Mouse (Mus musculus) heart, embryonic 12.5 days (tissue): ENCODE measurements around the gene Taf10. TPM values are rescaled to one million over a fixed set of nuclear protein-coding genes. Genes with fewer than 3 reads are reported as not detected.
A peak's percentile ranks its signal among the peaks of the same experiment; 100 is the strongest.

ENCODE experiments used
- ATAC-seq: fragments of 200-750 bp; cut with Nextera tagmentation; 2 replicates; pipeline ENCODE4 v1.8.0; 2017; ENCODE audit warnings: moderate TSS enrichment, moderate library complexity; ENCODE audit not compliant: insufficient number of reproducible peaks, low FRiP score
- H3K27ac ChIP-seq: fragments of 300-500 bp; sonication (generic); 2 replicates; pipeline ENCODE4 v1.5.1; 2016; ENCODE audit warnings: mild to moderate bottlenecking, moderate library complexity; ENCODE audit not compliant: poor library complexity, severe bottlenecking
- H3K27me3 ChIP-seq: fragments of 300-500 bp; sonication (generic); replicated peaks from 2 replicates; pipeline ENCODE4 v1.6.1; 2016; ENCODE audit warnings: mild to moderate bottlenecking, moderate library complexity
- H3K36me3 ChIP-seq: fragments of 300-500 bp; sonication (generic); 2 replicates; pipeline ENCODE4 v1.6.1; 2016; ENCODE audit warnings: mild to moderate bottlenecking, moderate library complexity
- H3K4me1 ChIP-seq: fragments of 300-500 bp; sonication (generic); replicated peaks from 2 replicates; pipeline ENCODE4 v1.6.1; 2016; ENCODE audit warnings: mild to moderate bottlenecking
- H3K4me2 ChIP-seq: fragments of 300-500 bp; sonication (generic); 2 replicates; pipeline ENCODE4 v1.6.1; 2016; ENCODE audit warnings: mild to moderate bottlenecking, moderate library complexity
- H3K4me3 ChIP-seq: fragments of 300-500 bp; sonication (generic); 2 replicates; pipeline ENCODE4 v1.5.1; 2016; ENCODE audit warnings: mild to moderate bottlenecking
- H3K9ac ChIP-seq: fragments of 300-500 bp; sonication (generic); 2 replicates; pipeline ENCODE4 v1.6.1; 2016; ENCODE audit warnings: mild to moderate bottlenecking, moderate library complexity
- H3K9me3 ChIP-seq: fragments of 300-500 bp; sonication (generic); replicated peaks from 2 replicates; pipeline ENCODE4 v1.6.1; 2016; ENCODE audit warnings: mild to moderate bottlenecking, moderate library complexity
- WGBS: fragments of 180-500 bp; shearing (Covaris S2); methylation state at CpG from one replicate; pipeline ENCODE4 v1.1.7; 2016; 5-methylcytosine and 5-hydroxymethylcytosine counted together
- polyA plus RNA-seq: library from polyadenylated mRNA; unstranded; fragments of >200 nt; fragmentation: Nextera tagmentation; extraction: Ambion mirVana; gene quantifications from 2 replicates; pipeline ENCODE4 v1.2.1, GENCODE M21; 2016

Gene Taf10
- polyA plus RNA-seq = 142 and 160 TPM in 2 replicates

DNA sequence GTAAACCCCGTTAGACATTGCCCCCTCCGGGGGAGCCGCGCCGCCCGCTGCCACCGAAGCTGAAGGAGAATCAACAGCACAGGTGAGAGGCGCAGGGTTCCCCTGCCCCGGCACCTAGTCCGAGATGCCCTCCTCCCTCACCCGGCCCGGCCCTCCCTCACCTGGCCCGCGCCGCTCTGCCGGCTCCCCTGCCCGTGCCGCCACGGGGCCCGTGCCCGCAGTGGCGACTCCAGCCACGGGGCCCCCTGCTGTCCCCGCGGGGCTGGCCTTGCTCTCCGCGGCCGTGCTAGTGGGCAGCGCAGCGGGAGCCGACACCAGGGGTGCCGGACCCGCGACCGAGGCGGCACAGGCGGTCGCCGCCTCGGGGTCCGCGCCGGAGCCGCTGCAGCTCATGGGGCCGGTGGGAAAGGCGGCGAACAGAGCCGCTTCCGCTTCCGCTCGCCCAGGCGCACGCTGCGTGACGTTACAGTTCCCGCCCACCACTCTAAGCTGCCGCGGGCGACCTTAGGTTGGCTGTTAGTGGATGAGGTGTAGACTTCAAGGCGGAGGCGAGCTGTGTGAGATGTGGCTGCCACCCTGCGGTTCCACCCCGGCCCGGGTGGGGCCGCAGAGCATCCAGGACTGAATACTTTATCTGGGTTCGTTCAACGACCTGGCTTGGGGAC, at the start of gene Taf10:
Gene Taf10 (minus strand): TSS at position 436 of the 665 bp plus-strand sequence.
- peak; percentile 95 for ATAC-seq
- under 1% methylated on average over 65 of the region's 67 CpGs for WGBS

DNA sequence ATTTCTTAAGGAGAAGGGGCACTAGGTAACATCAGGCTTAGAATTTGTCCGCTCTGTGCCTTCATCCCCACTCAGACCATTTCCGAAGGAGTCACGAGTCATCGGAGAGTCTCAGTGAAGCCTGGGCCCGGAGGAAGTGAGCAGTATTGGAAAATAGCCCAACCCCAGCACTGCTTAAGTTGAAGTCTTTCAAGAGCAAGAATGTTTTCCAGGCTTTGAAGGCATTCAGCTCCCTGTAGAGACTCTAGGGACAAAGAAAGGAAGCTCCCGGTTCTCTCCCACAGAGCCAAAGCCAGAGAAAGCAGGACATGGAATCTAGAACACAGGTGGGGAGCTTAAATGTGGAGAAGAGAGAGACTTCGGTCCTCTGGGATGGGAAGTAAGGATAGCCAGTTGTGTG, 49.5 kb upstream of the Taf10 start:
- ATAC-seq = no peak
- H3K27ac ChIP-seq = no peak overlapping the region
- no peaks in the 10 kb centered on the region for H3K9me3 ChIP-seq
- H3K9ac ChIP-seq = no peak overlapping the region
- 72% methylated on average over 7 of the region's 7 CpGs for WGBS
- 0 out of 2 replicates have a peak, but pooled peaks cover 10% of the 10 kb centered on the region for H3K27me3 ChIP-seq
- H3K4me1 ChIP-seq = no peaks in the 10 kb centered on the region
- no peak overlapping the region for H3K4me3 ChIP-seq
- H3K36me3 ChIP-seq = no peaks in the 10 kb centered on the region
- H3K4me2 ChIP-seq = no peak overlapping the region

More for the DNA sequence above, at the start of gene Taf10:
- Histone ChIP-seq H3K4me2 (peak within 1 kb of the TSS; percentile 92), H3K36me3 (peaks cover 67% of the 10 kb centered on the region), H3K27ac (peak within 1 kb of the TSS; percentile 79), H3K9me3 (no peaks in the 10 kb centered on the region), H3K4me3 (peak within 1 kb of the TSS; percentile 94), H3K4me1 (peaks cover 25% of the 10 kb centered on the region), H3K9ac (peak within 1 kb of the TSS; percentile 98), H3K27me3 (no peaks in the 10 kb centered on the region)

DNA sequence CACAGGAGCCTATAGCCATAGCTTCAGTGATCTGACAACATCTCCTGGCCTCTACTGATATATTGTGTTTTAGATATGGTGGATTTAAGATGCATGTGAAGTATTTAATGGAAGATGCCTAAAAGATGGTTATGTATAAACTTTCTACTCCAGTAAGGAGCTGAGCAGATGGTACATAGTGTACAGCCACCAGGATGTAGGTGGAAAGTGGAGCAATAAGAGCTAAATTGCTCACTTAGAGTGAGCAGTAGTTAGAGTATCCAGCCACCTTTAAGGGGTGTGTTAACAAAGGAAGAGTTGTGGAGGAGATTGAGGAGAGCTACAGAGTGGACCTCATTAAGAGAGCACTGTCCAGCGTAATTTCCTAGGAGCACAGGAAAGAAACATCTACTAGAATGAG, 47.0 kb upstream of the Taf10 start:
- Histone ChIP-seq H3K4me2 (no peak overlapping the region), H3K9ac (no peak overlapping the region), H3K9me3 (no peaks in the 10 kb centered on the region), H3K27me3 (peaks cover 15% of the 10 kb centered on the region; the same call in 1 of the 2 replicates), H3K4me3 (no peak overlapping the region), H3K36me3 (no peaks in the 10 kb centered on the region), H3K27ac (no peak overlapping the region), H3K4me1 (peaks cover 4% of the 10 kb centered on the region)
- no peak for ATAC-seq
- WGBS = 68% methylated on average over 1 of the region's 1 CpGs

DNA sequence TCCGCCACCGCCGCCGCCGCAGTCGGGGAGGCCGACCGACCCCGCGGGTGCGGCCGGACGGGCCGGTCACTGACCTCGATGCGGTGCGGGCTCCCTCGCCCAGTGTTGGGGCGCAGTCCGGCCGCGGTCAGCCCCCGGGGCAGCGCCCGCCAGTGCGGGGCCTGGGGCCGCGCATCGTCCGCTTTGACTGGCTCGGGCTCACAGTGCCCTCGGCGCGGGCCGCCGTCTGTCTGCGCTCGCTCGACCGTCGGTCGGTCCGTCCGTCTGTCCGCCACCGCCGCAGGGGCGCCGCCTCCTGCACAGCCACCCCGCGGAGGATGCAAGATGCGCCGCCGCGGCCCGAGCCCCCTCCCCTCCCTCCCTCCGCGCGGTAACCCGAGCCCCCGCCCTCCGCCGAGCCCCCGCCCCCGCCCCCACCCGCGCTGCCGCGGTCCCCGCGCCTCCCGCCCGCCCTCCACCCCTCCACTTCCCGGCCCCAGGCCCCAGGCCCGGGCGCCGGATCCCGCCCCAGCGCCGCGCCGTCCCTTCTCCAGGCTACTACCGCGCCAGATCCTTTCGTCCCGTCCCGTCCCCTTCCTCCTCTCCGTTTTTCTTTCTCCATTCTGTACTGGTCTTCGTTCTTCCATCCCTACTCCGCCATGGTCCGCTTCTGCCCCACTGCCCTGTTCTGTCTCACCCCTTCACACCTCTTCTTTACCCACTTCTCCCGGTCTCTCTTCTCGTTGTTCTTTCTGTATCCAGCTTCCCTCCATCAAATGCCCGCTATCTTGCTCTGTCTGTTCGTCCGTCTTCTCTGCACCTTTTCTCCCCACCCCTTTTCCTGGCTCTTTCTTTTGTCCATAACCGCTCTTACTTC, 43.4 kb upstream of the Taf10 start, which contains the start of gene Dchs1:
Gene Dchs1 (minus strand): TSS at position 370 of the 856 bp plus-strand sequence.
- Histone ChIP-seq H3K36me3 (no peaks in the 10 kb centered on the region), H3K27me3 (peaks cover 15% of the 10 kb centered on the region; the same call in 1 of the 2 replicates)

DNA sequence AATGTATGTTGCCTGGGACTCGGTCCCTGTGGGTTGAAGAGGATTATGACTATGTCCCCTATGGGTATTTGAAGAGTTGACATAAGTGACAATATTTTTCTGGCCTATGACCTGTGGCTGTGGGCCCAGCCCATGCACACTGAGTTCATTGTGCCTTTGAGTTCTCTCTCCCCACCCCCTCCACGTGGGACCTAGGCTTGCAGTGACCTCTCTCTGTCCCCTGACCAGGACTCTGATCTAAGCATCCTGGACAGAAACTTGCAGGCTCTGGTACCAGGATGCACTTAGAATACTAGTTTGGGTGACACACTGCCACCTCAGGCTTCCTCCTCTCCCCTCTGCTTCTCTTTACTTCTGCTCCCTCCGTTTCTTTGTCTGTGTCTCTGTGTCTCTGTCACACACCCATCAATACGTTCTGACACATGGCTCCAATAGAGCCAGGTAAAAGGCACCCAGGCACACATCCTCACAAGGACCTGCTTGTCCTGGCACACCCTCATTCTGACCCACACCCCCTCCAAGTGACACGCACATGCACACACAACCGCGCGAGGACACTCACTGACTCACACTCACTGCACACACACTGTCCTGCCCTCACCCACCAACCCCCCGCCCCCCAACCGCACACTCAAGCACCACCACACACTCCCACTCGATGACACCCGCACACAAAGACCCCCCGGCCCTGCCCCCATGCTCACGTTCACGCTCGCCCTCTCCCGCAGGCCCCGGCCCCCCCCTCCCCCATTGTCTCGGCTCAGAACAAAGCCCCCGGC, 42.5 kb upstream of the Taf10 start:
- H3K36me3 ChIP-seq = peaks cover 3% of the 10 kb centered on the region; the same call in 1 of the 2 replicates
- H3K9ac ChIP-seq = peak overlapping the region; percentile 82
- ATAC-seq = peak; percentile 42; the same call in 1 of the 2 replicates
- H3K4me2 ChIP-seq = peak overlapping the region; percentile 77
- H3K9me3 ChIP-seq = no peaks in the 10 kb centered on the region
- H3K4me1 ChIP-seq = peaks cover 35% of the 10 kb centered on the region
- peaks cover 14% of the 10 kb centered on the region; the same call in 1 of the 2 replicates for H3K27me3 ChIP-seq
- WGBS = 10% methylated on average over 17 of the region's 20 CpGs
- peak overlapping the region; percentile 58 for H3K27ac ChIP-seq
- peak overlapping the region; percentile 72 for H3K4me3 ChIP-seq

More for the DNA sequence above, 43.4 kb upstream of the Taf10 start, which contains the start of gene Dchs1:
- ATAC-seq = peak; percentile 73
- peak within 1 kb of the TSS; percentile 72 for H3K4me3 ChIP-seq
- peak within 1 kb of the TSS; percentile 82 for H3K9ac ChIP-seq
- H3K4me1 ChIP-seq = peaks cover 34% of the 10 kb centered on the region
- under 1% methylated on average over 71 of the region's 97 CpGs for WGBS
- H3K4me2 ChIP-seq = peak within 1 kb of the TSS; percentile 77
- peak within 1 kb of the TSS; percentile 58 for H3K27ac ChIP-seq
- H3K9me3 ChIP-seq = no peaks in the 10 kb centered on the region

DNA sequence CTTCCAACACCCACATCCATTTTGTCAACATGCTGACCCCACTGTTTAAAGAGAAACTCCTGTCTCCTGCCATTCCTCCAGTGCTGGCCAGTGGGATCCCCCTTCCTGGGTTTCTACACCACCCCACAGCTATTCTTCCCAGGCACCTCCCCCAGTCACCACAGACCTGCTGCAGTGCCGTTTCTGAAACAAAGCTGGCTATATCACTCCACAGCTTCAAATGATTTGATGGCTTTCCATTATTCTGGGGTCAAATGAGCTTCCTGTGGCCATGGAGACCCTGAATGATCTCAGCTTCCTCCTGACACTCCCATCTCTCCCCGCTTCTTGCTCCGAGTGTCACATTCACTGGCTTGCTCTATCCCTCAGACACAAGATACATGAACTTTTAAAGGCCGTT, 40.4 kb upstream of the Taf10 start:
- H3K27me3 ChIP-seq = peaks cover 5% of the 10 kb centered on the region; the same call in 1 of the 2 replicates
- H3K36me3 ChIP-seq = peaks cover 12% of the 10 kb centered on the region
- H3K4me1 ChIP-seq = peaks cover 40% of the 10 kb centered on the region
- 0 out of 2 replicates have a peak overlapping the region, but pooled peaks have one; percentile 18 for H3K9ac ChIP-seq
- WGBS = 27% methylated on average over 4 of the region's 4 CpGs
- no peaks in the 10 kb centered on the region for H3K9me3 ChIP-seq
- no peak overlapping the region for H3K27ac ChIP-seq
- no peak overlapping the region for H3K4me3 ChIP-seq
- peak overlapping the region; percentile 12; the same call in 1 of the 2 replicates for H3K4me2 ChIP-seq
- no peak for ATAC-seq

DNA sequence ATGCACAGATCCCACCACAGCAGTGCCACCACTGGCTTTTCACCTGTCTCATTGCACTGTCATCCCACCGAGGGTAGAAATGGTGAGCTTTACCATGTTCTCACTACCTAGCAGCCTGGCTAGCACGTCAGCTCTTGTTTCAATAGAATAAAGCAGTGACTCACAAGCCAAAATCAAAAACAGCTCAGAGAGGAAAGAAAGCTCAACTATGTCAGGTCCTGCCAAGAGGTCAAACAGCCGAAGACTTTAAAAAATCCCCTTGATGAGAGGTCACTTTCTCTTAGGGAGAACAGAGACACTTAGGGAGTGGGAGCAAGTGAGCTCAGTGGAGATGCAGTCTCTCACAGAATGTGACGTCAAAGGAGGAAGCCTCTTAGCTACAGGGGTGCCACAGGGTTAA, 39.7 kb upstream of the Taf10 start:
- H3K4me2 ChIP-seq = peak overlapping the region; percentile 12; the same call in 1 of the 2 replicates
- ATAC-seq = no peak
- 43% methylated on average over 4 of the region's 4 CpGs for WGBS
- H3K27ac ChIP-seq = no peak overlapping the region
- H3K9me3 ChIP-seq = no peaks in the 10 kb centered on the region
- peaks cover 12% of the 10 kb centered on the region for H3K36me3 ChIP-seq
- 0 out of 2 replicates have a peak overlapping the region, but pooled peaks have one; percentile 18 for H3K9ac ChIP-seq
- H3K4me3 ChIP-seq = no peak overlapping the region
- H3K27me3 ChIP-seq = peaks cover 5% of the 10 kb centered on the region; the same call in 1 of the 2 replicates
- H3K4me1 ChIP-seq = peaks cover 46% of the 10 kb centered on the region

DNA sequence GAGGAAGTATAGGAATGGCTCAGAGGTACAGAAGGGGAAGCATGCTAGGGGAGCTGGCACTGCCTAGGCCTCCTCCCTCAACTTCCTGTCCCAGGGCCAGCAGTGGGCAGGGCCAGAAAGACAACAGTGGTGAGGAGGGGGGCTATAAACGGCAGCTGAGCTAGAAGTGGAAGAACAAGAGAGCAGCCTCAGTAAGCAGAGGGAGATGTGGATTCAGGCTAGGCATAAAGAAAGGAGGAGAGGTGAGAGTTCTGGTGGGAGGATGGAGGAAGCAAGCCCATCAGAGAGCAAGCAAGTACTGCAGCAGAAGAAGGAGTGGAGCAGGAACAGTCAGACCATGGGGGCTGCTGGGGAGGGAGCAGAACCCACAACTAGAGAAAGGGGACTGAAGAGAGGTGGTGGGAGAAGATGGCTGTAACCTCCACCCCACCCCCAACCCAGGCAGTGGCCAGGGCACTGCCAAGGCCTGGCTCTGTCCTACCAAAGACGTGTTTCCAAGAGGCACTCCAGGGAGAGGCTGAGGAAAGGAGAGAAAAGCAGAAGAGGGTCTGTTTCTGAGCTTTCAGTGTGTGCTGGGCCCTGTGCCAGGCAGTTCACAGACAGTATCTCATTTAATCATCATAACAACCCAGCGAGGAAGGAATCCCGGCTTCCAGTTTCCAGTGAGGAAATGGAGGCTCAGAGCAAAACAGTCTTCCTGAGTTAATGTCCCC, 34.5 kb upstream of the Taf10 start:
- Histone ChIP-seq H3K27ac (peak overlapping the region; percentile 90), H3K4me2 (peak overlapping the region; percentile 46), H3K4me1 (peaks cover 42% of the 10 kb centered on the region), H3K27me3 (no peaks in the 10 kb centered on the region), H3K36me3 (peaks cover 12% of the 10 kb centered on the region), H3K9ac (peak overlapping the region; percentile 54), H3K9me3 (no peaks in the 10 kb centered on the region), H3K4me3 (no peak overlapping the region)
- WGBS = 20% methylated on average over 4 of the region's 4 CpGs
- peak; percentile 73 for ATAC-seq

DNA sequence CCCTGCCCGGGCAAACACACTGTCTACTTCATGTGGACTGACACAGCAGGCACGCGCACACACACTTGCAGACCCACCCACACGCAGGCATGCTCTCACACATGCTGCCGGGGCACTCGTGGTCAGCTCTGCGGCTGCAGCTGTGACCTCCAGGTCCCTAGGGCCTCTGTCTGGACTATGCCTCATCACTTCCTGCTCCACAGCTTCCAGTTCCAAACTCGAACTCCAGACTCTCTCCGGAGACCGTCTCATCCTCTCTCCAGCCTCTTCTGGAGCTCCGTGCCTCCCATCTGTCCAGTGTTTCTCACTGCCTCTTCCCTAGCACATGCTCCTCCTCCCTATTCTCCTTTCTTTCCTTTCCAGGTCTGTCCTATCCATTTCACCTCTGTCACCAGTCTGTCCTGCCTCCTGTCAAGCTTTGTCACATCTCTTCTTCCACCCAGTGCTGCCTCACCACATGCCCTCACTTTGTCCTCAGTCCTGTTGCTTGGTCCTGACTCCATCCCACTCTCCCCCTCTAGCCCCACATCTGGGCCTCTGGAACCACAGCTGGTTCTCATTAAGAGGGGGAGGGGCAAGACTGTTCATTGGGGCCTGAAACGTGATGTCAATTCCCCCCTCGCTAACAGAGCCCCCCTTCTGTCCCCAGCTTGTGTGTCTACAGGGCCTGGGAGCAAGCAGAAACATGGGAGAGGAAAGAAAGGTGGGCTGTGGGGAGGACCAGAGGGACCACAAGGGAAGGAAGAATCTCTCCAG, 33.8 kb upstream of the Taf10 start:
- peaks cover 14% of the 10 kb centered on the region for H3K36me3 ChIP-seq
- no peak overlapping the region for H3K4me3 ChIP-seq
- H3K27me3 ChIP-seq = no peaks in the 10 kb centered on the region
- peaks cover 45% of the 10 kb centered on the region for H3K4me1 ChIP-seq
- no peaks in the 10 kb centered on the region for H3K9me3 ChIP-seq
- 36% methylated on average over 13 of the region's 13 CpGs for WGBS
- peak overlapping the region; percentile 54; the same call in 1 of the 2 replicates for H3K9ac ChIP-seq
- peak overlapping the region; percentile 90 for H3K27ac ChIP-seq
- ATAC-seq = peak; percentile 74
- peak overlapping the region; percentile 46 for H3K4me2 ChIP-seq
